Mouse (Mus musculus) megakaryocyte-erythroid progenitor cell, adult 5-6 weeks (primary cell): ENCODE data around the gene Pkib. TPM values are rescaled to one million over a fixed set of nuclear protein-coding genes. Genes with fewer than 3 reads are reported as not detected.
A peak's percentile ranks its signal among the peaks of the same experiment; 100 is the strongest.

Experiments used
- ATAC-seq: replicated peaks from 2 replicates; pipeline ENCODE4 v1.8.0; 2016; ENCODE audit warnings: mild to moderate bottlenecking, inconsistent platforms; ENCODE audit not compliant: severe bottlenecking, poor library complexity, low FRiP score, low TSS enrichment
- total RNA-seq, 2 experiments: library from RNA; stranded (forward) in 1 of 2; stranded (reverse) in 1 of 2; fragments of 200-1000, 215-1000 nt in 1 of 2; fragments of >200 nt in 1 of 2; fragmentation: Nextera tagmentation in 1 of 2; gene quantifications; 2 replicates each; pipeline ENCODE4 v1.2.3; 2014 to 2017

Pkib gene
- total RNA-seq (2014; fragmentation: Nextera tagmentation) = not detected in 2 replicates
- total RNA-seq (2017) = 4.1 TPM in 1 of 2 replicates, not detected in the other

- ATAC-seq = peak; percentile 89
These were observed at the start of gene Pkib for GRCm38 (mm10) chr10:57631896-57632867. Gene Pkib, plus strand, starts transcription at chr10:57631981.

- ATAC-seq = no peak
These were observed 47.9 kb upstream of the Pkib start for GRCm38 (mm10) chr10:57583927-57584326.

- ATAC-seq = no peak
These were observed 37.5 kb upstream of the Pkib start for GRCm38 (mm10) chr10:57594266-57594665.

GRCm38 (mm10) chr10:57597172-57597571 lies 34.6 kb upstream of the Pkib start:
- no peak for ATAC-seq

GRCm38 (mm10) chr10:57602951-57603350 lies 28.8 kb upstream of the Pkib start:
- ATAC-seq = no peak

- ATAC-seq = no peak
These were observed 8.5 kb upstream of the Pkib start for GRCm38 (mm10) chr10:57623311-57623710.

GRCm38 (mm10) chr10:57627773-57628172 lies 4.0 kb upstream of the Pkib start:
- no peak for ATAC-seq

- no peak for ATAC-seq
These were observed 1.2 kb upstream of the Pkib start for GRCm38 (mm10) chr10:57630557-57630956.

- ATAC-seq = no peak
These were observed 1.1 kb downstream of the Pkib start for GRCm38 (mm10) chr10:57632868-57633240.

GRCm38 (mm10) chr10:57636970-57637369 lies 5.2 kb downstream of the Pkib start:
- ATAC-seq = no peak

GRCm38 (mm10) chr10:57638250-57638649 lies 6.5 kb downstream of the Pkib start:
- no peak for ATAC-seq

GRCm38 (mm10) chr10:57639540-57639939 lies 7.8 kb downstream of the Pkib start:
- no peak for ATAC-seq

- no peak for ATAC-seq
These were observed 21.5 kb downstream of the Pkib start for GRCm38 (mm10) chr10:57653297-57653696.

- ATAC-seq = no peak
These were observed 28.7 kb downstream of the Pkib start for GRCm38 (mm10) chr10:57660505-57660904.

GRCm38 (mm10) chr10:57663758-57664157 lies 32.0 kb downstream of the Pkib start:
- ATAC-seq = no peak

- ATAC-seq = no peak
These were observed 32.5 kb downstream of the Pkib start for GRCm38 (mm10) chr10:57664253-57664652.

GRCm38 (mm10) chr10:57675740-57676139 lies 44.0 kb downstream of the Pkib start:
- ATAC-seq = no peak

GRCm38 (mm10) chr10:57687999-57688398 lies 56.2 kb downstream of the Pkib start:
- ATAC-seq = no peak

- ATAC-seq = no peak
These were observed 58.4 kb downstream of the Pkib start for GRCm38 (mm10) chr10:57690161-57690560.

- ATAC-seq = no peak
These were observed 70.5 kb downstream of the Pkib start for GRCm38 (mm10) chr10:57702246-57702645.

- ATAC-seq = no peak
These were observed 89.3 kb downstream of the Pkib start for GRCm38 (mm10) chr10:57721035-57721434.
